Mouse (Mus musculus): ENCODE data around the gene Gm5136.

- TF ChIP-seq POLR2A (IDR thresholded peaks at IDR 0.05; ENCODE audit: low read depth, low read length): no peak
- no peak for TF ChIP-seq KAT2A (IDR thresholded peaks at IDR 0.05; ENCODE audit: insufficient replicate concordance, low read length)
- TF ChIP-seq EP300 (IDR thresholded peaks at IDR 0.05; ENCODE audit: low read length): no peak
- no peak for TF ChIP-seq RCOR1 (conservative IDR thresholded peaks at IDR 0.05; ENCODE audit: low read depth, low read length)
- no peak for TF ChIP-seq E2F4 (IDR thresholded peaks at IDR 0.05; ENCODE audit: insufficient replicate concordance, low read depth, low read length)
- TF ChIP-seq USF2 (conservative IDR thresholded peaks at IDR 0.05; ENCODE audit: low read depth, low read length): no peak
- TF ChIP-seq CHD1 (IDR thresholded peaks at IDR 0.05; ENCODE audit: low read depth, low read length): no peak
- TF ChIP-seq CTCF (conservative IDR thresholded peaks at IDR 0.05 in 1 of 2, IDR thresholded peaks at IDR 0.05 in 1 of 2; ENCODE audit: low read depth in 2 of 2, low read length in 2 of 2): no peak
These were observed 22.9 kb downstream of the Gm5136 start for GRCm38 (mm10) chr10:108677053-108677452.

Data from CH12.LX (cell line).